ENCODE assay signal across 1 mouse cellular context in the genomic region with DNA sequence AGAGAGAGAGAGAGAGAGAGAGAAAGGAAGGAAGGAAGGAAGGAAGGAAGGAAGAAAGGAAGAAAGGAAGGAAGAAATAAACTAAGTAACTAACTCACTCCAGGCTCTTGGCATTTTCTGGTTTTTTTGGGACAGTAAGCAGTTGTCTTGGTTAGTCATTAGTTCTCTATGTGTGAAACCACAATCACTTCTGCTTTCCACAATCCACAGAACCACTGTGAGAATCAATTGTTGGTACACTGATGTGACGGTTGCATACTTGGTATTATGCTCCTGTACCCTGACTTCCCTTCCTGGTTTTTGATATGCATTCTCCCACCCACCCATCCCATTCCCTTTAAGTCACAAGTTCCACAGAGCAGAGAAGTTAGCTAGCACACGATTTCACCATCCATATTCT.
TF ChIP-seq lines count a peak whose summit lies in the region.

No protein-coding gene starts in this region.

TF ChIP-seq in myocyte, 11 proteins besides CTCF, POLR2A, EP300 and RAD21:
- TF ChIP-seq SRF (IDR thresholded peaks at IDR 0.05; ENCODE audit: control insufficient read depth, insufficient read length, low read depth) (no peak), MYOG (IDR thresholded peaks at IDR 0.05; ENCODE audit: control insufficient read depth in 1 of 3, insufficient read depth in 1 of 3, insufficient read length in 2 of 3, low read depth in 2 of 3) (peak in 1 of 3 experiments; percentile 5)
